ENCODE assay signal across 19 mouse cellular contexts in the genomic region with DNA sequence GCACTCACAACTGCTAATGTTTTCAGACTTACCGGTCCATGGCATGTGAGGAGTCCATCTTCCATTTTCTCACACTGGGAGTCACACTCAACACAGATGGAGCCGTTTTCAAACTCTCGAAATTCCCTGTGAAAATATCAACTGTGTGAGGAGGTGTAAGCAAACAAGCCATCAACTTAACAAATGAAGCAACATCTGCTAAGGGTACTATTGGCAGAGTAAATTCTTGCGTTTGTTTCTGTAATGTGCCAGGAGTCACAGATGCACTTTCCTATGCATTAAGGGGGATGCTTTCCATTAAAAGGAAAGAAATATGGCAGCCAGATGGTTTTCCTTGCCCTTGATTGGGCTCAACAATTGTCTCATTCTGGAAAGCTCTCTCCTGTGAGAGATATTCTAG.
"Had no signal": no experiment of that assay in that cellular context is flagged by ENCODE, and none has a peak within 500 bp of the region (broad histone marks: within the 10 kb centered on the region; RNA-seq: fewer than 3 reads in every experiment).

No protein-coding gene starts in this region.

- H3K4me2 ChIP-seq: lung, embryonic 14.5 days; midbrain, embryonic 12.5 days; midbrain, embryonic 15.5 days; neural tube, embryonic 12.5 days; neural tube, embryonic 15.5 days had no signal

- DNase-seq: kidney, postnatal 14 days; kidney, postnatal 4 days; layer of hippocampus, postnatal 36 days; liver, postnatal 0 days; lung, embryonic 14.5 days; right cerebral cortex, adult 18-20 months; right cerebral cortex, postnatal 14 days; right cerebral cortex, postnatal 4 days; thymus, postnatal 25 days had no signal

- H3K27me3 ChIP-seq: midbrain, embryonic 12.5 days; midbrain, embryonic 15.5 days; neural tube, embryonic 12.5 days; neural tube, embryonic 15.5 days had no signal

- H3K36me3 ChIP-seq: midbrain, embryonic 12.5 days; midbrain, embryonic 15.5 days; neural tube, embryonic 12.5 days; neural tube, embryonic 15.5 days had no signal

- H3K4me3 ChIP-seq: layer of hippocampus, adult 2 months; left cerebral cortex, adult 2 months; midbrain, embryonic 12.5 days; midbrain, embryonic 15.5 days; neural tube, embryonic 12.5 days; neural tube, embryonic 15.5 days had no signal

- H3K9ac ChIP-seq: liver, embryonic 14.5 days; liver, postnatal 0 days; lung, embryonic 14.5 days; midbrain, embryonic 12.5 days; midbrain, embryonic 15.5 days; neural tube, embryonic 12.5 days; neural tube, embryonic 15.5 days had no signal

- H3K27ac ChIP-seq: layer of hippocampus, adult 2 months; left cerebral cortex, adult 2 months; liver, embryonic 14.5 days; macrophage; midbrain, embryonic 12.5 days; midbrain, embryonic 15.5 days; neural tube, embryonic 12.5 days; neural tube, embryonic 15.5 days; stomach, postnatal 0 days had no signal

- H3K4me1 ChIP-seq: midbrain, embryonic 12.5 days; midbrain, embryonic 15.5 days; neural tube, embryonic 12.5 days; neural tube, embryonic 15.5 days had no signal

- ATAC-seq: liver, postnatal 0 days; lung, postnatal 0 days; midbrain, embryonic 15.5 days had no signal

- H3K9me3 ChIP-seq: midbrain, embryonic 12.5 days; midbrain, embryonic 15.5 days; neural tube, embryonic 12.5 days; neural tube, embryonic 15.5 days had no signal
